Mouse (Mus musculus) heart, embryonic 14.5 days (tissue): ENCODE measurements around the gene Prkcg. TPM values are rescaled to one million over a fixed set of nuclear protein-coding genes. Genes with fewer than 3 reads are reported as not detected.

ENCODE experiments used
- ATAC-seq: fragments of 200-750 bp; cut with Nextera tagmentation; 2 replicates; pipeline ENCODE4 v1.8.0; 2017; ENCODE audit warnings: low read depth, moderate TSS enrichment; ENCODE audit not compliant: insufficient number of reproducible peaks, insufficient read depth, low FRiP score
- H3K27ac ChIP-seq, 2 experiments: fragments of 200-500 bp in 1 of 2; fragments of 300-500 bp in 1 of 2; sonication (generic) in 1 of 2; replicated peaks in 1 of 2; 2 replicates each; pipeline ENCODE4 v1.5.1; 2012 to 2014; ENCODE audit warnings: low read depth in 2 of 2, low read length in 2 of 2, control low read depth in 1 of 2, mild to moderate bottlenecking in 1 of 2, mixed read lengths in 1 of 2; ENCODE audit not compliant: control insufficient read depth in 1 of 2, insufficient read depth in 1 of 2
- H3K27me3 ChIP-seq: fragments of 300-500 bp; sonication (generic); 2 replicates; pipeline ENCODE4 v1.6.1; 2014; ENCODE audit warnings: mild to moderate bottlenecking, low read length, control low read depth; ENCODE audit not compliant: control insufficient read depth, insufficient read depth
- H3K36me3 ChIP-seq: fragments of 300-500 bp; sonication (generic); 2 replicates; pipeline ENCODE4 v1.6.1; 2014; ENCODE audit warnings: mild to moderate bottlenecking, control low read depth, low read length, mixed read lengths; ENCODE audit not compliant: control insufficient read depth, insufficient read depth
- H3K4me1 ChIP-seq, 2 experiments: fragments of 200-500 bp in 1 of 2; fragments of 300-500 bp in 1 of 2; sonication (generic) in 1 of 2; 2 replicates each; pipeline ENCODE4 v1.6.1; 2012 to 2014; ENCODE audit warnings: low read length in 2 of 2, control low read depth in 1 of 2, mixed read lengths in 1 of 2; ENCODE audit not compliant: control insufficient read depth in 2 of 2, insufficient read depth in 2 of 2
- H3K4me2 ChIP-seq: fragments of 300-500 bp; sonication (generic); 2 replicates; pipeline ENCODE4 v1.6.1; 2014; ENCODE audit warnings: mild to moderate bottlenecking, low read length
- H3K4me3 ChIP-seq, 2 experiments: fragments of 200-500 bp in 1 of 2; fragments of 300-500 bp in 1 of 2; sonication (generic) in 1 of 2; 2 replicates each; pipeline ENCODE4 v1.5.1; 2012 to 2014; ENCODE audit warnings: low read length in 2 of 2, mild to moderate bottlenecking in 2 of 2, control low read depth in 1 of 2, low read depth in 1 of 2, moderate library complexity in 1 of 2; ENCODE audit not compliant: control insufficient read depth in 1 of 2, insufficient read depth in 1 of 2
- H3K9ac ChIP-seq: fragments of 300-500 bp; sonication (generic); 2 replicates; pipeline ENCODE4 v1.6.1; 2014; ENCODE audit warnings: mild to moderate bottlenecking, low read length
- H3K9me3 ChIP-seq: fragments of 300-500 bp; sonication (generic); 2 replicates; pipeline ENCODE4 v1.6.1; 2016; ENCODE audit warnings: low read length, control low read depth; ENCODE audit not compliant: control insufficient read depth
- WGBS: fragments of 180-500 bp; shearing (Covaris S2); extraction: QIAGEN DNeasy Blood & Tissue Kit; methylation state at CpG from one replicate; pipeline ENCODE4 v1.1.7; 2014; 5-methylcytosine and 5-hydroxymethylcytosine counted together
- polyA plus RNA-seq: library from polyadenylated mRNA; unstranded; fragments of >200 nt; fragmentation: Nextera tagmentation; extraction: Ambion mirVana; gene quantifications from 2 replicates; pipeline ENCODE4 v1.2.1, GENCODE M21; 2014

Gene Prkcg
- polyA plus RNA-seq, 1 experiment from 2014 or later, result 0.28 TPM

- no peak overlapping the region for H3K9ac ChIP-seq
- peaks cover 17 to 51% of the 10 kb centered on the region in 2 experiments for H3K4me1 ChIP-seq
- H3K4me2 ChIP-seq, result no peak overlapping the region
- H3K4me3 ChIP-seq, result no peak overlapping the region
- ATAC-seq, result no peak
- WGBS, result 50% methylated on average over 7 of the region's 7 CpGs
- peaks cover 11% of the 10 kb centered on the region for H3K27me3 ChIP-seq
- no peaks in the 10 kb centered on the region for H3K9me3 ChIP-seq
- H3K36me3 ChIP-seq, result peaks cover 53% of the 10 kb centered on the region
- no peak overlapping the region for H3K27ac ChIP-seq
These were observed 11.1 kb downstream of the Prkcg start for GRCm38 (mm10) chr7:3299941-3300617.

- H3K4me2 ChIP-seq, result peak overlapping the region; percentile 83
- H3K4me1 ChIP-seq, result peaks cover 16 to 44% of the 10 kb centered on the region in 2 experiments
- no peak overlapping the region for H3K27ac ChIP-seq
- no peak for ATAC-seq
- H3K4me3 ChIP-seq, result no peak overlapping the region
- H3K36me3 ChIP-seq, result peaks cover 43% of the 10 kb centered on the region
- no peak overlapping the region for H3K9ac ChIP-seq
- H3K27me3 ChIP-seq, result peaks cover 20% of the 10 kb centered on the region
- no peaks in the 10 kb centered on the region for H3K9me3 ChIP-seq
- WGBS, result 42% methylated on average over 8 of the region's 8 CpGs
These were observed 12.1 kb downstream of the Prkcg start for GRCm38 (mm10) chr7:3300891-3301627.

GRCm38 (mm10) chr7:3301628-3302555, 12.9 kb downstream of the Prkcg start:
- H3K4me3 ChIP-seq, result peak overlapping the region; percentile 41 to 42
- peak overlapping the region; percentile 72 for H3K9ac ChIP-seq
- 2% methylated on average over 33 of the region's 33 CpGs for WGBS
- H3K4me1 ChIP-seq, result peaks cover 14 to 41% of the 10 kb centered on the region in 2 experiments
- H3K27ac ChIP-seq, result peak overlapping the region; percentile 60 to 69
- peak overlapping the region; percentile 83 for H3K4me2 ChIP-seq
- no peaks in the 10 kb centered on the region for H3K9me3 ChIP-seq
- H3K27me3 ChIP-seq, result peaks cover 22% of the 10 kb centered on the region
- peaks cover 35% of the 10 kb centered on the region for H3K36me3 ChIP-seq
- peak; percentile 57 for ATAC-seq

- no peaks in the 10 kb centered on the region for H3K9me3 ChIP-seq
- H3K9ac ChIP-seq, result peak overlapping the region; percentile 72
- WGBS, result 1% methylated on average over 16 of the region's 16 CpGs
- peaks cover 22% of the 10 kb centered on the region for H3K27me3 ChIP-seq
- H3K27ac ChIP-seq, result peak overlapping the region in 1 of 2 experiments; percentile 69; a peak in 3 of 4 replicates
- peaks cover 27% of the 10 kb centered on the region for H3K36me3 ChIP-seq
- H3K4me2 ChIP-seq, result peak overlapping the region; percentile 83
- no peak for ATAC-seq
- peak overlapping the region; percentile 41 to 42 for H3K4me3 ChIP-seq
- H3K4me1 ChIP-seq, result peaks cover 10 to 32% of the 10 kb centered on the region in 2 experiments
These were observed 13.7 kb downstream of the Prkcg start for GRCm38 (mm10) chr7:3302556-3303275.

GRCm38 (mm10) chr7:3303276-3303781, 14.3 kb downstream of the Prkcg start:
- Histone ChIP-seq H3K27ac (no peak overlapping the region), H3K9me3 (no peaks in the 10 kb centered on the region), H3K27me3 (peaks cover 22% of the 10 kb centered on the region), H3K36me3 (peaks cover 21% of the 10 kb centered on the region), H3K9ac (peak overlapping the region; percentile 47), H3K4me2 (peak overlapping the region; percentile 83), H3K4me1 (peaks cover 9 to 26% of the 10 kb centered on the region in 2 experiments), H3K4me3 (peak overlapping the region; percentile 32 to 42)
- WGBS, result under 1% methylated on average over 22 of the region's 29 CpGs
- ATAC-seq, result no peak

- 9% methylated on average over 12 of the region's 12 CpGs for WGBS
- peak overlapping the region; percentile 32 to 42 for H3K4me3 ChIP-seq
- H3K36me3 ChIP-seq, result peaks cover 16% of the 10 kb centered on the region
- H3K27me3 ChIP-seq, result peaks cover 22% of the 10 kb centered on the region
- H3K9me3 ChIP-seq, result no peaks in the 10 kb centered on the region
- no peak for ATAC-seq
- peak overlapping the region; percentile 18 for H3K9ac ChIP-seq
- peak overlapping the region; percentile 83 for H3K4me2 ChIP-seq
- H3K27ac ChIP-seq, result no peak overlapping the region
- peaks cover 7 to 22% of the 10 kb centered on the region in 2 experiments for H3K4me1 ChIP-seq
These were observed 14.8 kb downstream of the Prkcg start for GRCm38 (mm10) chr7:3303789-3304188.
